Mouse (Mus musculus): ENCODE measurements at regions not wholly inside any gene's neighbourhood (a gene's known extent, or its start where the extent isn't known, plus 50 kb on each side); places are given as distances from the start of the nearest gene placed in this dataset.
"Not testable (repeated sequence)": the region's sequence is repeated elsewhere in the genome, so short reads cannot be mapped to it uniquely, and the experiment has no call there.

DNA sequence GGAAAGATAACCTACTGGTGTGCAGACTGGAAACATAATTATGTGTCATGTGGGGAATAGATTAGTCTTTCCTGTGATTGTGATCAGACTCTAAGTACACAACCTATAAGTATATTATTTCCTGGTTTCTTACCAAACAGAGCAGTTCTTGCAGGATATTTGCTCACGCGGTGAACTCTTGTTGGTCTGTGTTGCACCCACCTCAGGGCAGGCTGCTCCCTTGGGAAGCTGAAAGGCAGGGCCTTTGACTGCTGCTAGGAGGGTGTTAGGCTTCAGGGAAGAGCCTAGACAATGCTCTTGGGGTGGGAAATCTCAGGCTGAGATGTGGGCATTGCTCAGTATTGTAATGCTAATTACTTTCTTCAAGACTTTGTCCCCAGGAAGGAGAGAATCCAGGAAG, 247.5 kb downstream of the Samd9l start:
- not testable (repeated sequence) for TF ChIP-seq CTCF (IDR thresholded peaks at IDR 0.05; ENCODE audit: extremely low read depth, insufficient read length, insufficient replicate concordance, low read depth, low read length); POLR2A (IDR thresholded peaks at IDR 0.05; ENCODE audit: low read depth, low read length)

All from small intestine, adult 2 months (tissue).